Mouse (Mus musculus) heart, embryonic 12.5 days (tissue): ENCODE results near the gene Dnajc27. TPM values are rescaled to one million over a fixed set of nuclear protein-coding genes. Genes with fewer than 3 reads are reported as not detected.

ENCODE experiments used
- ATAC-seq: fragments of 200-750 bp; cut with Nextera tagmentation; 2 replicates; pipeline ENCODE4 v1.8.0; 2017; ENCODE audit warnings: moderate TSS enrichment, moderate library complexity; ENCODE audit not compliant: insufficient number of reproducible peaks, low FRiP score
- H3K27ac ChIP-seq: fragments of 300-500 bp; sonication (generic); 2 replicates; pipeline ENCODE4 v1.5.1; 2016; ENCODE audit warnings: mild to moderate bottlenecking, moderate library complexity; ENCODE audit not compliant: poor library complexity, severe bottlenecking
- H3K27me3 ChIP-seq: fragments of 300-500 bp; sonication (generic); replicated peaks from 2 replicates; pipeline ENCODE4 v1.6.1; 2016; ENCODE audit warnings: mild to moderate bottlenecking, moderate library complexity
- H3K36me3 ChIP-seq: fragments of 300-500 bp; sonication (generic); 2 replicates; pipeline ENCODE4 v1.6.1; 2016; ENCODE audit warnings: mild to moderate bottlenecking, moderate library complexity
- H3K4me1 ChIP-seq: fragments of 300-500 bp; sonication (generic); replicated peaks from 2 replicates; pipeline ENCODE4 v1.6.1; 2016; ENCODE audit warnings: mild to moderate bottlenecking
- H3K4me2 ChIP-seq: fragments of 300-500 bp; sonication (generic); 2 replicates; pipeline ENCODE4 v1.6.1; 2016; ENCODE audit warnings: mild to moderate bottlenecking, moderate library complexity
- H3K4me3 ChIP-seq: fragments of 300-500 bp; sonication (generic); 2 replicates; pipeline ENCODE4 v1.5.1; 2016; ENCODE audit warnings: mild to moderate bottlenecking
- H3K9ac ChIP-seq: fragments of 300-500 bp; sonication (generic); 2 replicates; pipeline ENCODE4 v1.6.1; 2016; ENCODE audit warnings: mild to moderate bottlenecking, moderate library complexity
- H3K9me3 ChIP-seq: fragments of 300-500 bp; sonication (generic); replicated peaks from 2 replicates; pipeline ENCODE4 v1.6.1; 2016; ENCODE audit warnings: mild to moderate bottlenecking, moderate library complexity
- WGBS: fragments of 180-500 bp; shearing (Covaris S2); methylation state at CpG from one replicate; pipeline ENCODE4 v1.1.7; 2016; 5-methylcytosine and 5-hydroxymethylcytosine counted together
- polyA plus RNA-seq: library from polyadenylated mRNA; unstranded; fragments of >200 nt; fragmentation: Nextera tagmentation; extraction: Ambion mirVana; gene quantifications from 2 replicates; pipeline ENCODE4 v1.2.1, GENCODE M21; 2016

Dnajc27 gene
- polyA plus RNA-seq, 1 experiment from 2014 or later: 10.6 TPM

DNA sequence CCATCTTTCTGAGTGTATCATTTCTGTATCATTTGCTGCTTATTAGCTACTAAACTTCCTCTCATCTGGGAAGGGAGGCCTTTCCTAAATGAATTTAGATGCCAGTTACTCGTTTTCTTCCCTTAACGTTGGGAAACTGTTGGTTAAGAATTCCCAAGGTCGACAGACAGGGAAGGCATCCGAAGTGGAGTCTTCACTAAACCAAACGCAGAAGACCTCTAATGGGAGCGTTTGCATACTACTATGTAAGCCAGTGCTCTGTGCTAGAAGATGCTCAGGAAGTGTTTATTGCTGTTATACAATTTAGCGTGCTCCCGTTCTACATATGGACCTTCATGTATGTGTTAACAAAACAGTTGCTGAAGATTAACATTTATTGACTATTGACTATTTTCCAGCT, 1.1 kb downstream of the Dnajc27 start:
- ATAC-seq: no peak
- Histone ChIP-seq H3K9me3 (no peaks in the 10 kb centered on the region), H3K27me3 (no peaks in the 10 kb centered on the region), H3K36me3 (peaks cover 22% of the 10 kb centered on the region), H3K4me2 (peak overlapping the region; percentile 82; the same call in 1 of the 2 replicates), H3K4me3 (no peak overlapping the region), H3K27ac (peak overlapping the region; percentile 98), H3K9ac (no peak overlapping the region), H3K4me1 (peaks cover 12% of the 10 kb centered on the region)
- WGBS: 67% methylated on average over 8 of the region's 8 CpGs

DNA sequence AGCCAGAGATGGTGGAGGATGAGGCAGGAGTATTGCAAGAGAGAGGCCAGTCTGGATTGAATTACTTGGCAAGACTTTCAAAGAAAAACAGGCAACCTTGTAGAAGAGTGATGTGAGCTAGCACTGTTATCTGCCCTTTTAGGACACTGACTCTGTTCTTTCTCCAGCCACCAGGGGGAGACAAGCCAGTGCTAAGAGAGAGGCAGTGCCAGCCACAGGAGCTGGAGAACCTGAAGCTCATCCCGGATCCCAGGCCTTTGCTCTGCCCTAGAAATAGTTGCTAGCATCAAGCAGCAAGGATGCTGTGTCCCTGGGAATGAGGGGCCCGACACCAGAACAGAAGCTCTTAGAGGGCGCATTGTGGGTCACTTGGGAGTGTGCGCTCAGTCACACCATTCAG, 25.0 kb downstream of the Dnajc27 start:
- WGBS: 73% methylated on average over 4 of the region's 4 CpGs
- Histone ChIP-seq H3K9me3 (no peaks in the 10 kb centered on the region), H3K36me3 (peaks cover 60% of the 10 kb centered on the region), H3K4me3 (no peak overlapping the region), H3K27me3 (no peaks in the 10 kb centered on the region), H3K9ac (no peak overlapping the region), H3K27ac (no peak overlapping the region), H3K4me1 (no peaks in the 10 kb centered on the region), H3K4me2 (no peak overlapping the region)
- ATAC-seq: no peak; the same call in 1 of the 2 replicates

DNA sequence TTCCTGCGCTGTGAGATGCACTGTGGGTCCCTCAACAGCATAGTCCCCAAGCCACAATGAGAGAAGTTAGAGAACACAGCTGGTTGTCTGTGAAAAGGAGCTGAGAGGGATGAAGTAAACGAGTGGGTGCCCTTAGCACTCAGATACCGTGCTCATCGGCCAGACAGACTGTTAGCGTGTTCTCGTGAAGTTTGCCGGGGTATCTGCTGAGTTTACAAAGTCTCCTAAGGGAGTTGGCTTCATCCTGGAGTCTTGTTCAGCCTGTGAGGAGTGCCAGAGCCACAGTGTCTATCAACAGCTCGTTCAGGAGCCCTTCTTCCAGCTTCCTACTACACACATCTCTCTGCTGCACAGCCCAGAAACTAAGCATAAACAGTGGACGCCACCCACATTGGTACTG, 33.7 kb downstream of the Dnajc27 start:
- peaks cover 11% of the 10 kb centered on the region for H3K36me3 ChIP-seq
- H3K4me3 ChIP-seq: no peak overlapping the region
- H3K4me2 ChIP-seq: no peak overlapping the region
- H3K9ac ChIP-seq: no peak overlapping the region
- 47% methylated on average over 9 of the region's 9 CpGs for WGBS
- H3K27ac ChIP-seq: no peak overlapping the region
- H3K4me1 ChIP-seq: peaks cover 22% of the 10 kb centered on the region
- H3K9me3 ChIP-seq: no peaks in the 10 kb centered on the region
- H3K27me3 ChIP-seq: no peaks in the 10 kb centered on the region
- ATAC-seq: no peak

DNA sequence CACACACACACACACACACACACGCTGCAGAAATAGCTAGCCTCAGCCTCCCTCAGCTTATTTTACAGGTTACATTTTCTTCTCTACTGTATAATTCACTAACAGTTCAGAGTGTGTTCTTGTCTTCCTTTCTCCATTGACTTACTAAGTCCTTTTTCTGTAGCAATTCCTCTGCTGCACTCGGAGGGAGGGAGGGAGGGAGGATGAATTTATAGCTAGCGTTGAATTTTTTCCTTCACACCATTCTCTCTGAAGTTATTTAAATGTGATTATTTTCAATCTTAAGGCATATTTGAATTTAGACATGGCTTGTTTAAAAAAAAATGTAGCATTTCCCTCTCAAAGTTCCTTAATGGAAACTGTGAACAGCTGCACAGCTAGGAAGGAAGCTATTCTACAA, 34.8 kb downstream of the Dnajc27 start:
- H3K4me1 ChIP-seq: peaks cover 22% of the 10 kb centered on the region
- no peak overlapping the region for H3K4me3 ChIP-seq
- peaks cover 11% of the 10 kb centered on the region for H3K36me3 ChIP-seq
- H3K27ac ChIP-seq: peak overlapping the region; percentile 30
- no peak overlapping the region for H3K9ac ChIP-seq
- no peak for ATAC-seq
- no peak overlapping the region for H3K4me2 ChIP-seq
- no peaks in the 10 kb centered on the region for H3K27me3 ChIP-seq
- WGBS: 87% methylated on average over 3 of the region's 3 CpGs
- no peaks in the 10 kb centered on the region for H3K9me3 ChIP-seq

DNA sequence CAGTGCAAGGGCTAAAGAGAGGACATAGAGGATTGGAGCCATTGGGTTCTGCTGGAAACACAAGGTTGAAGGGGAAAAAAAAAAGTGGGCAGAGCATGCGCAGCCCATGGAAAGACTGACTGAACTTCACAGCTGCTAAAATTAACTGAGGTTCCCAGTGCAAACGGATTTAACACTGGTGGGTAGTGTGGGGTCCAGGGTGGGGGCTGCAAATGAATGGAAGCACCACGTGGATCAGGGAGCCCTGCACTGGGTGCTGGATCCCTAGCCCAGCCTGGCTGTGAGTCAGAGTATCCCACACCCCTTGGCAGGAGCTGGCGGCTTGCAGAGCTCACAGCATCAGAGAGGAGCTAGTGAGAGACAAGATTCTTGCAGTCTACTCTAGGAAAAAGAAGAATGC, 35.2 kb downstream of the Dnajc27 start:
- Histone ChIP-seq H3K4me1 (peaks cover 24% of the 10 kb centered on the region), H3K27me3 (no peaks in the 10 kb centered on the region), H3K36me3 (peaks cover 8% of the 10 kb centered on the region), H3K9ac (no peak overlapping the region; the same call in 1 of the 2 replicates), H3K4me3 (no peak overlapping the region), H3K27ac (peak overlapping the region; percentile 30; the same call in 1 of the 2 replicates), H3K9me3 (no peaks in the 10 kb centered on the region), H3K4me2 (no peak overlapping the region)
- 37% methylated on average over 4 of the region's 4 CpGs for WGBS
- 0 out of 2 replicates have a peak, but pooled peaks have one; percentile 22 for ATAC-seq

DNA sequence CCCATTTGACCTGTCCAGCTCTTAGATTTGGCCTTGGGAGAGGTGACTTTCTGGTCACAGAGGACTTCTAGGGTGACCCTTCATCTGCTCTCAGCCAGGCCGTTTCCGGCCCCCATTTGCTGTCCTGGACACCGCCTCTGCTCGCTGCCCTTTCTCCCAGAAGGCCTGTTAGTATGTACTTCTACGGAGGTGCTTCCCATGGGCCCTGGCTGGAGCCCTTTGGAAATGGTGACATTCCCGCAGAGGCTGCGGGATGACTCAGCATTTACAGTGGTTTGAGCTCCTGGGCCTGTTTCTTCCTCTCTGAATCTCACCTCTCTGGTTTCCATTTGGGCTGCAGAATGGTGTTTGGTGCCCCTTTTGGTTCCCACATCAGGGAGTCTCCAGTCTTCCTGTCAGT, 45.0 kb downstream of the Dnajc27 start:
- 56% methylated on average over 7 of the region's 7 CpGs for WGBS
- no peak overlapping the region for H3K9ac ChIP-seq

DNA sequence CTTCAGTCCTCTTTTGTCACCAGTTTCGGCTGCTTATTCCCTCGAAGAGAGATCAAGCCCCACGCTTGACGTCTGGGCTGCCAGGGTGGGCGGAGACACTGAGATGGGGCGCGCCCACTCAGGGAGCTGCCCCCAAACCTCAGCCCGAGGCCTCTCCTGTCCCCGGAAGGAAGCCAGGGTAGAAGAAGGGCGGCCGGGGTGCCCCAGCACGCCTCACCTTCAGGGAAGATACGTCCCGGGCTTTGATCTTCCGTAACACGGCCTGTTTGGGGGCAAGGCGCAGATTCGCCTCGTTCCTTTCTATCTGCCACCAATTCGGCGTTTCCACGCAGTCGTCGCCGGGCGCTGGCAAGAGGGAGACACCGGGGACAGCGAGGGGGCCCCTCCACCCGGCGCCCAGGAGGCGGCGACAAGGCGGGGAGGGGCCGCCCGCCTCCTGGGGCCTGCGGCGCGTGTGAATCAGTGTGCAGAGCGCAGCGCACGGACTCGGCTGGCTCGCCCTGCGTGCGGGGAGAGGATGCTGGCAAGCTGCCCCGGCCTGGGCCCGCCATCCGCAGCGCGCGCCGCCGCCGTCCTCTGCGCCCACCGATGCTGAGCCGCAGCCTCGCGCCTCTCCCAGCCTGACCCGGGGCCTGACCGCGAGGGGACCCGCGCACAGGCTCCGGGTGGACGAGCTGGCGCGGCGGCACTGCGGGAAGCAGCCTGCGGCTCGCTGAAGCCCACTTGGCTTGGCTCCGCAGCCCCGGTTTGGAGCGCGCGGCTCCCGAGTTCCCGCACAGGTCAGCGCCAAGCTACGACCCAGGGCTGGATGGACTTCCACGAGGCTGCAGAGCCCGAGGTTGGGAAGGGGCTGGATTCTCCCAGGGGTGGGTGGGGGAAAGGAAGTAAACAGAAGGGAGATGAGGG, 50.8 kb downstream of the Dnajc27 start, which contains the start of gene Adcy3:
Gene Adcy3 (plus strand): TSS at position 163 of the 906 bp plus-strand sequence.
- Histone ChIP-seq H3K4me3 (peak within 1 kb of the TSS; percentile 72), H3K27ac (no peak within 1 kb of the TSS)
- peak; percentile 54 for ATAC-seq

More for the DNA sequence above, 45.0 kb downstream of the Dnajc27 start:
- Histone ChIP-seq H3K9me3 (peaks cover 7% of the 10 kb centered on the region; the same call in 1 of the 2 replicates), H3K4me2 (no peak overlapping the region), H3K4me3 (no peak overlapping the region), H3K27me3 (no peaks in the 10 kb centered on the region), H3K4me1 (peaks cover 7% of the 10 kb centered on the region; the same call in 1 of the 2 replicates), H3K27ac (no peak overlapping the region), H3K36me3 (no peaks in the 10 kb centered on the region)
- ATAC-seq: no peak

DNA sequence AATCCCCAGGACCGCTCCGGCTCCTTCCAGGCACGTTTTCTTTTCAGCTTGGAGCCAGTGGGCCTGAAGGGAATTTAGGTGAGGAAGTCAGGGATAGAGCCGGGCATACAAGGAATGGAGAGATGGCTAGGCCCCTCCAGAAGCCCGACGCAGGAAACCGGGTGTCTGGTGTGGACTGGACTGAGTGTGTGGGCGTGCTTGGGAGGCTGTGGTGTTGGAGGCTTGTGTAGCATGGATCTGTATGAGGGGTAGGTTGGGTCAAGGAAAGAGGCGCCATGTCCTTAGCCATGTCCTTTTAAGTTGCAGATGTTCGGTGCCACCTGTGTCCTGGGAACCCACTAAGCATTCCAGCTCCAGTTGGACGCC, 51.4 kb downstream of the Dnajc27 start:
- Histone ChIP-seq H3K27ac (no peak overlapping the region), H3K9me3 (peaks cover 5% of the 10 kb centered on the region; the same call in 1 of the 2 replicates), H3K4me2 (peak overlapping the region; percentile 90), H3K4me3 (peak overlapping the region; percentile 72), H3K27me3 (no peaks in the 10 kb centered on the region), H3K9ac (peak overlapping the region; percentile 78), H3K4me1 (peaks cover 26% of the 10 kb centered on the region), H3K36me3 (no peaks in the 10 kb centered on the region)
- WGBS: 19% methylated on average over 11 of the region's 11 CpGs
- ATAC-seq: no peak

More for the DNA sequence above, 50.8 kb downstream of the Dnajc27 start, which contains the start of gene Adcy3:
- under 1% methylated on average over 82 of the region's 83 CpGs for WGBS
- peaks cover 5% of the 10 kb centered on the region; the same call in 1 of the 2 replicates for H3K9me3 ChIP-seq
- peak within 1 kb of the TSS; percentile 90 for H3K4me2 ChIP-seq
- peaks cover 26% of the 10 kb centered on the region for H3K4me1 ChIP-seq
- H3K36me3 ChIP-seq: no peaks in the 10 kb centered on the region
- no peaks in the 10 kb centered on the region for H3K27me3 ChIP-seq
- peak within 1 kb of the TSS; percentile 78 for H3K9ac ChIP-seq

DNA sequence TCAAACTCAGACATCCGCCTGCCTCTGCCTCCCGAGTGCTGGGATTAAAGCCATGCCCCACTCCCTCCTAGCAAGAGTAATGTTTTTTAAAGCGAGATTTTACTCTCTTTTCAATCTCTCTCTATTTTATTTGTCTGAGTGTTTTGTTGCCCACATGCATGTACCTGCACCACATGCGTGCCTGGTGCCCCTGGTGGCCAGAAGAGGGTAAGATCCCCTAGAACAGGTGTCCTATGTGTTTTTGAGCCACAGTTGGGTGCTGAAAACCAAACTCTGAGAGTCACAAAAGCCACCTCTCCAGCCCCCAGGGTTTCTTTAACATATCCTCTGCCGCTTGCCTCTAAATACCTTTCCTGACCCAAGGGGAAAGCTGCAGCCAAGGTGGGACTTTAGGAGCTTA, 60.8 kb downstream of the Dnajc27 start:
- ATAC-seq: no peak
- Histone ChIP-seq H3K27me3 (no peaks in the 10 kb centered on the region), H3K4me3 (no peak overlapping the region), H3K27ac (no peak overlapping the region), H3K9me3 (no peaks in the 10 kb centered on the region), H3K4me2 (no peak overlapping the region), H3K4me1 (peaks cover 8% of the 10 kb centered on the region), H3K36me3 (no peaks in the 10 kb centered on the region), H3K9ac (no peak overlapping the region)
- WGBS: 83% methylated on average over 5 of the region's 5 CpGs

DNA sequence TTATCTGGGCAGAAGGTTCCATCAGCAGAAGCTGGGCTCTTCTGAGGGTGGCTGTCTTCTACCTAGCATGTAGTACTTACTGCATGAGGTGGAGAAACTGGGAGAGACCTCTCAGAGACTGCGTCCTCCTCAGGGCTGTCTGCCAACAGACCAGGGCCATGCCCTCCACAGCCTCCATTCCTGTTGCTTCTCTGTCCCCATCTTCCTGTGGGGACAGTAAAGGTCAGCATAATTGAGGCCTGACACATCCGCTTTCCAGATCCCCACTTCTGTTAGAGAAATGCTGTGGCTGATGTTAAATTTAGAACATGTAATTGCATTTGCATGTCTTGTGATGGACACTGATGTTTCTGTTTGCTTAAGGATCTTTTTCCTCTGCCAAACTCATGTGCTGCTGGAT, 68.6 kb downstream of the Dnajc27 start:
- 50% methylated on average over 2 of the region's 2 CpGs for WGBS
- no peak for ATAC-seq

DNA sequence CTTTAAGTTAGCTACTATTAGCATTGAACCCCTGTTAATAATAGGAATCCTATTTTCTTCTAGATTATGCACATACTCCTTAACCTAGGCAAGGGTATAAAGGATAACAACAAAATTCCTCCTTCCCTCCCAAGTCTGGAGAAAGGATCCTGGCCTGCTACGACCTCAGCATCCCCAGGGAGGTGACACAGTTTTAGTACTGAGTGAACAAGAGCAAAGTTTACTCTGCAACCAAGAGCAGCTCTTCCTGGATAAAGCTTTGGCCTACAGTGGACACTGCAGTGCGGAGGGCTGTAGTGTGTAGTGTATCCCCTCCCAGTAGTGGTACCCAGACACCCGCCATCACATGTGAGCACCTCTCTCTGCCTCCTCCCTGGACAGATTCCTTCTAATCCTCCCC, 69.6 kb downstream of the Dnajc27 start:
- Histone ChIP-seq H3K4me1 (peaks cover 12% of the 10 kb centered on the region), H3K9me3 (no peaks in the 10 kb centered on the region), H3K27ac (no peak overlapping the region), H3K4me3 (no peak overlapping the region), H3K4me2 (no peak overlapping the region), H3K9ac (no peak overlapping the region), H3K27me3 (no peaks in the 10 kb centered on the region), H3K36me3 (no peaks in the 10 kb centered on the region)
- ATAC-seq: no peak
- WGBS: 89% methylated on average over 3 of the region's 3 CpGs

More for the DNA sequence above, 68.6 kb downstream of the Dnajc27 start:
- H3K27me3 ChIP-seq: no peaks in the 10 kb centered on the region
- H3K4me3 ChIP-seq: no peak overlapping the region
- H3K4me2 ChIP-seq: no peak overlapping the region
- peaks cover 12% of the 10 kb centered on the region for H3K4me1 ChIP-seq
- no peaks in the 10 kb centered on the region for H3K9me3 ChIP-seq
- no peak overlapping the region for H3K27ac ChIP-seq
- H3K9ac ChIP-seq: no peak overlapping the region
- no peaks in the 10 kb centered on the region for H3K36me3 ChIP-seq
